Mouse (Mus musculus) cerebellum, adult (tissue): ENCODE results near the gene Cyp2c39.
"Not testable (repeated sequence)": the region's sequence is repeated elsewhere in the genome, so short reads cannot be mapped to it uniquely, and the experiment has no call there.

Experiments used
- ATAC-seq: cut with Nextera tagmentation; 2 replicates; pipeline ENCODE4 v1.9.2; 2017; ENCODE audit warnings: mild to moderate bottlenecking, moderate library complexity, mixed read lengths; ENCODE audit not compliant: insufficient number of reproducible peaks, low FRiP score, low TSS enrichment

Gene Cyp2c39

DNA sequence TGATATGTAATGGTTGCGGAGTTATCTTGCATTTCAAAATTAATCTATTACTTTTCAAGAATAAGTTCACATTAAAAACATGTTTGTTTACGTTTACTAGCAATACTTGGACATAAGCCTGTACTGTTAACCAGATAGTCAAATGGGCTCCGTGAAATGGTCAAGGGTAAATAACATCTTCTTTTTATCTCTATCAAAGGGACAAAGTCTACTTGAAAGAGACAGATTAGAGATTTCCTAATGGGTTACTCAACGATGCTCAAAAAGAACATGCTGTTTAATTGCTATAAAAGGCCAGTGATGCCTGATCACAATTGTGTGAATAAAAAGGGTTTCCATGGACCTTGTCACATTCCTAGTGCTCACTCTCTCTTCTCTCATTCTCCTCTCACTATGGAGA, at the start of gene Cyp2c39:
Gene Cyp2c39, plus strand, starts transcription at position 329 of the 400 bp plus-strand sequence.
- no peak for ATAC-seq

DNA sequence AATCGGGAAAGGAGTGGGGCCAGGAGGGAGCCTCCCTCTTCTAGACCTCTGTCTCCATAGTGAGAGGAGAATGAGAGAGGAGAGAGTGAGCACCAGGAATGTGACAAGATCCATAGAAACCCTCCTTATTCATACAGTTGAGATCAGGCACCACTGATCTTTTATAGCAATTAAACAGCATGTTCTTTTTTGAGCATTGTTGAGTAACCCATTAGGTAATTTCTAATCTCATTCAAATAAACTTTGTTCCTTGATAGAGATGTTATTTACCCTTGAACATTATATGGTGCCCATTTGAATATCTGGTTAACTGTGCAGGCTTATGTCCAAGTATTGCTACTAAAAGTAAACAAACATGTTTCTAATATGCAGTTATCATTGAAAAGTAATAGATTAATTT, 47.7 kb upstream of the Cyp2c39 start, which contains the start of gene Cyp2c38:
Gene Cyp2c38, minus strand, starts transcription at position 135 of the 400 bp plus-strand sequence.
- no peak for ATAC-seq

DNA sequence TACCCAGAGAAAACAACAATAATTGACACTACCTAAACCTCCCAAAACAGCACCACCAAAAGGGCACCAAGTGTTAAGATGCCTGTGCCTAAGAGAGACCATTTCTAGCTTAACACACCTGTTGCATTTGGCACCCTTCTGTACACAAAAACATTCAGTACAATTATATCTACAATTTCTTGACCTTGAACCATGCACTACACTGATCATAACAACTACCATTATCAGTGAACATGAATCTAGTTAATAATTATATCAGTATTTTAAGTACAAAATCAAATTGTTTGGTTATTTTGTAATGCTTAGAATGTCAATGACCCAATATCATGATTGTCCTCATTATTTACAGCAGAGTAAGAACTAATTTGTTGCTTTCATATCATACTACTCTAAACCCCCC, 46.7 kb upstream of the Cyp2c39 start:
- no peak for ATAC-seq

DNA sequence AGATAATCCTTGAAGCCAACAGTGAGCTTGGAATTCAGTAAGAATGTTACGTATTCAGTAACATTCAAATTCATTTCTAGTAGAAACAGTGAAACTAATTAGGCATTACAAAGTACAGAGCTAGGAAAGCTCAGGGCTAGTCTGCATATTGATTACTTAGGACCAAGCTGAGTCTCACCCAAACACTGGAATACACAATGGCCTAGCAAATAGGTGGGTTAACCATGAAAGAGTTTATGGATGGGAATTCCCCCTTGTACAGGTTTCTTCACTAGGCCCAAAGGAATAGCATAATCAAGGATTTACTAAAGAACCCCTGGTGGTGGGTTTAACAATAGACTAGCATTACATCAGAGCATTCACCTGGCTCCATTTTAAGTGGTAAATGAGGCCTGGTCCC, 26.7 kb upstream of the Cyp2c39 start:
- ATAC-seq = not testable (repeated sequence)

DNA sequence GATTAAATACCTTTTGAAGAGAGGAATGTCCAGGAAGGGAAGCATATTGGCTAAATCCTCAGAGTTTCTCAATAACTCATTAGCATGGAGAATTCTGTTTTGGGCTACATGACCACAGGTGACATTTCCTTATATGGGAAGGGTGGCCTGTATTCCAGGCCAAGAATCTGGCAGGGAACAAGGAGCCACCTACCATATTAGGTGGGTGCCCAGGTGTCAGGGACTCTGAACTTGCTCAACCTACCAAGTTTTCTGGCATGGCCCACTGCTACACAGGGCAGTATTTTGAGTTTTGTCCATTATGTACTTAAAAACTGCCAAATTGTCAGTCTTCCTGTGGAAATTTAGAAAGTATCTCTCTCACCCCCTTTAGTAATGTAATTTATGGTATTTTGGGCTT, 4.3 kb upstream of the Cyp2c39 start:
- ATAC-seq = no peak

DNA sequence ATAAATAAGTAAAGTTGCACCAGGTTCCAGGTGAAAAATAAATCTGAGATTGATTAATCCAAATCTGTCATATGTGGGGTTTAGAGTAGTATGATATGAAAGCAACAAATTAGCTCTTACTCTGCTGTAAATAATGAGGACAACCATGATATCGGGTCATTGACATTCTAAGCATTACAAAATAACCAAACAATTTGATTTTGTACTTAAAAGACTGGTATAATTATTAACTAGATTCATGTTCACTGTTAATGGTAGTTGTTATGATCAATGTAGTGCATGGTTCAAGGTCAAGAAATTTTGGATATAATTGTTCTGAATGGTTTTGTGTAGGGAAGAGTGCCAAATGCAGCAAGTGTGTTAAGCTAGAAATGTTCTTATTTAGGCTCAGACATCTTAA, 1.1 kb upstream of the Cyp2c39 start:
- ATAC-seq = no peak
